Mouse (Mus musculus): ENCODE results near the gene Cygb. TPM values are rescaled to one million over a fixed set of nuclear protein-coding genes. Genes with fewer than 3 reads are reported as not detected.

The Cygb gene
- polyA plus RNA-seq, 1 experiment from 2014 or later = 20.8 TPM

DNA sequence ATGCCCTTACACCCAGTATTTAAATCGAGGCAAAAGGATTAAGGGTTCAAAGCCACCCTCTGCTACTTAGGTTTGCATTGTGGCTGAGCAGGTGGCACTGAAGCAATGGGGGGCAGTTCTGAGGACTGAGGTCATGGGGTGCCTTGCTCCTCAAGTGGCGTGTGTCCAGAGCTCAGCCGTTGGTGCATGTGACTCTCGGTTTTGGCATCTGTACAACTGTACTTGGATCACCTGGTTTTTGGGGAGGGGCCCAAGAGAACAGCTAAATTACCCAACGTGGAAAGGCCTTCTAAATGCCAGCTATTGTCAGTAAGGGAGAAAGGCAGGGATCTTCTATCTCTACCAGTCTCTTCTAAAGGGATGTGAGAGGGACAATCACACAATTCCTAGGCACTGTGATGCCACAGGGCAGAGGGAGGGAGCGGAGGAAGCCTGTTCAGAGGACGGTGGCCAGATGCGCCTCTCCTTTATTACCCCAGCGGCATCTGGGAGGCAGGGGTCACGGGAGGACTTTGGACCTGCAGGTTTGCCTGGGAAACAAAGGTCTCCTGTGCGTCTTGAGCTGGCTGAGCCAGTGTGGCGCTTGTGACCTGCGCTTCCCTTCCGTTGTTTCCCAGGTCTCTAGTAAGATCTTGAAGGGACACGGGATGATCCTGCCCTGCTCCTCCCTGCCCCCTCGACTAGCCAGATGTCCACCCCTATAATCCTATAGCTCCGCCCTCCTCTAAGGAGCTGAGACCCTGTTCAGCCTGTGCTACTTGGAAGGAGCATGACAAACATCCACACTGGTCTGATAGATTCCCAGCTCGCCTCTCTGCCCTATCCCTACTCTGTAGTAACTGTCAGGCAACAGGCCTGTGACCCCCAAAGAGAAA lies 36.8 kb upstream of the Cygb start:
- no peak overlapping the region for H3K9ac ChIP-seq (replicated peaks; ENCODE audit: low read depth, low read length)
- no peaks in the 10 kb centered on the region for H3K9me3 ChIP-seq (ENCODE audit: control insufficient read depth, low read depth, low read length)
- WGBS = 58% methylated on average over 18 of the region's 18 CpGs
- H3K27ac ChIP-seq (ENCODE audit: low read length) = no peak overlapping the region
- ATAC-seq (ENCODE audit: insufficient number of reproducible peaks, insufficient read depth, low FRiP score, low read depth) = no peak
- 0 out of 2 replicates have a peak, but pooled peaks cover 9% of the 10 kb centered on the region for H3K27me3 ChIP-seq (ENCODE audit: control insufficient read depth, insufficient read depth, low read length)
- no peak overlapping the region for H3K4me3 ChIP-seq (ENCODE audit: low read depth, low read length)
- 0 out of 2 replicates have a peak, but pooled peaks cover 6% of the 10 kb centered on the region for H3K4me1 ChIP-seq (ENCODE audit: control insufficient read depth, insufficient read depth, low read length)
- H3K4me2 ChIP-seq (replicated peaks; ENCODE audit: low read depth, low read length) = no peak overlapping the region
- H3K36me3 ChIP-seq (ENCODE audit: control insufficient read depth, insufficient read depth, low read length) = no peaks in the 10 kb centered on the region

DNA sequence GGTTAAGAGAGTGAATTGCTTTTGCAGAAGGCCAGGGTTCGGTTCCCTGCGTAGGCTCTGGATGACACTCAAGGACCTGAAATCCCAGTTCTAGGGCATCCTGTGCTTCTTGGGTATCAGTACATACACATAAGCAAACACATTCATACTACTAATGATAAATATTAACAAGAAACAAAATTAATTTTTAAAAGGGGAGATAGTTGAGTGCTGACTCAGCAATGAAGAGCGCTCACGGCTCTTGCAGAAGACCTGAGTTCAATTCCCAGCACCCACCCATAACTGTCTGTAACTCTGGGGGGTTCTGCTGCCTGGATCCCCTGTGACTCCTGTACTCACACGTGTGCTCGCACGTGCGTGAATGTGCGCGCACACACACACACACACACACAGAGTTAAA lies 35.5 kb upstream of the Cygb start:
- Histone ChIP-seq H3K4me3 (ENCODE audit: low read depth, low read length) (no peak overlapping the region), H3K36me3 (ENCODE audit: control insufficient read depth, insufficient read depth, low read length) (no peaks in the 10 kb centered on the region; the same call in 1 of the 2 replicates), H3K27ac (ENCODE audit: low read length) (no peak overlapping the region), H3K9me3 (ENCODE audit: control insufficient read depth, low read depth, low read length) (no peaks in the 10 kb centered on the region), H3K4me2 (replicated peaks; ENCODE audit: low read depth, low read length) (no peak overlapping the region), H3K9ac (replicated peaks; ENCODE audit: low read depth, low read length) (no peak overlapping the region), H3K4me1 (ENCODE audit: control insufficient read depth, insufficient read depth, low read length) (no peaks in the 10 kb centered on the region), H3K27me3 (ENCODE audit: control insufficient read depth, insufficient read depth, low read length) (0 out of 2 replicates have a peak, but pooled peaks cover 9% of the 10 kb centered on the region)
- WGBS = 94% methylated on average over 10 of the region's 10 CpGs
- no peak for ATAC-seq (ENCODE audit: insufficient number of reproducible peaks, insufficient read depth, low FRiP score, low read depth)

DNA sequence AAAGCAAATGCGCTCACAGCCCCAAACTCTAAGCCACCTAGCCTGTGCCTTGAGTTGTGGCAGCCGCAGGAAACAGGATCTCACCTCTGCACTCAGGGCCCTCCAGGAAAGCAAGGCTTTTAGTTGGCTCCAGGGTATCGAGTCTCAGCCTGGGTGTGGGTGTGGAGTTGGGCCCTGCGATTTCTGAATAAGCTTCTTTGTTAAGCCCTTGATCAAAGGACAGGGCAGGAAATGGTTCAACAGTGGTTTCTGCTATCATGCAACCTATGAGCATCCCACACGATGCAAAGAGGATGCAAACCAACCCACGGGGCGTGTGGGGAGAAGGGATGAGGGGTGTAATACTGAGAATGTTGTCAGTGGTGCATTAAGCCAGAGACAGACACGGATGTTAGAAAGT lies 33.8 kb upstream of the Cygb start:
- ATAC-seq (ENCODE audit: insufficient number of reproducible peaks, insufficient read depth, low FRiP score, low read depth) = no peak
- Histone ChIP-seq H3K27ac (ENCODE audit: low read length) (no peak overlapping the region), H3K4me3 (ENCODE audit: low read depth, low read length) (no peak overlapping the region), H3K27me3 (ENCODE audit: control insufficient read depth, insufficient read depth, low read length) (no peaks in the 10 kb centered on the region), H3K9me3 (ENCODE audit: control insufficient read depth, low read depth, low read length) (no peaks in the 10 kb centered on the region), H3K4me2 (replicated peaks; ENCODE audit: low read depth, low read length) (no peak overlapping the region), H3K9ac (replicated peaks; ENCODE audit: low read depth, low read length) (no peak overlapping the region), H3K36me3 (ENCODE audit: control insufficient read depth, insufficient read depth, low read length) (peaks cover under 1% of the 10 kb centered on the region; the same call in 1 of the 2 replicates), H3K4me1 (ENCODE audit: control insufficient read depth, insufficient read depth, low read length) (no peaks in the 10 kb centered on the region)
- WGBS = 79% methylated on average over 8 of the region's 8 CpGs

DNA sequence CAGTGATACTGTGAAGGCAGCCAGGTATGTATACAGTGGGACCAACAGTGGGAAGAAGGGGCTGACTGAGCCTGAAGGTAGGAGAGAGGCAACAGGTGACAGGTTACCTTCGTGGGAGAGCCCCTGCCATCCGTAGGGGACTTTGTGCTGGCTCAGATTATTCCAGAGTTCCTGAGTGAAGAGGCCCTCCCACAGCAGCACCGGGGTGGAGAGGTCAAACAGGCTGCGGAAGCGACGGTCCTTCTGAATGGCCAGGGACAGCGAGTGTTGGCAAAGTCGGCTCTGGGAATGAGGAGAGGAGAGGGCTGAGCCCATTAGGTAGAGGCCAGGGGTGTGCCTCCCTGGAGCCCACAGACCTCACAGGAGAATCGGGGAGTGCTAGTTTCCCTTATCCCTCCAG lies 31.6 kb upstream of the Cygb start:
- H3K9me3 ChIP-seq (ENCODE audit: control insufficient read depth, low read depth, low read length) = no peaks in the 10 kb centered on the region
- H3K27me3 ChIP-seq (ENCODE audit: control insufficient read depth, insufficient read depth, low read length) = no peaks in the 10 kb centered on the region
- no peak overlapping the region for H3K4me3 ChIP-seq (ENCODE audit: low read depth, low read length)
- ATAC-seq (ENCODE audit: insufficient number of reproducible peaks, insufficient read depth, low FRiP score, low read depth) = no peak
- H3K36me3 ChIP-seq (ENCODE audit: control insufficient read depth, insufficient read depth, low read length) = peaks cover 7% of the 10 kb centered on the region
- no peak overlapping the region for H3K4me2 ChIP-seq (replicated peaks; ENCODE audit: low read depth, low read length)
- no peaks in the 10 kb centered on the region for H3K4me1 ChIP-seq (ENCODE audit: control insufficient read depth, insufficient read depth, low read length)
- H3K27ac ChIP-seq (ENCODE audit: low read length) = no peak overlapping the region
- 67% methylated on average over 9 of the region's 9 CpGs for WGBS
- no peak overlapping the region for H3K9ac ChIP-seq (replicated peaks; ENCODE audit: low read depth, low read length)

DNA sequence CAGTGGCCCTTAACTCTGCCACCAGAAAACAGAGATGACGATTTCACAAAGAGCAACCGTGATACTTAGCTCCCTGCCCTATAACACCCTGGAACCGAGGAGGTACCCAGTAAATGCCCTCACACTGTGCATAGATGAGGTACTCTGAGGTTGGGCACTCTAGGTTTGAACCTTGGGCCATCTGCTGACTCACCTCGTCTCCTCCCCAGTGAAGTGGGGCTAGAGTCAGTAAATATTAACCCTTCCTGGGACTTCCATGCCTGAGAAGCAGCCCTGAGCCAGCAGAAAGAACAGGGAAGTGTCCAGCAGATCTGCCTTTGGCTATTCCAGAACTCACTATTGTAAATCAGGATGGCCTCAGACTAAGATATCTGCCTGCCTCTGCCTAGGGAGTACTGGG lies 29.7 kb upstream of the Cygb start:
- Histone ChIP-seq H3K4me2 (replicated peaks; ENCODE audit: low read depth, low read length) (no peak overlapping the region), H3K36me3 (ENCODE audit: control insufficient read depth, insufficient read depth, low read length) (peaks cover 11% of the 10 kb centered on the region), H3K9me3 (ENCODE audit: control insufficient read depth, low read depth, low read length) (no peaks in the 10 kb centered on the region), H3K27me3 (ENCODE audit: control insufficient read depth, insufficient read depth, low read length) (no peaks in the 10 kb centered on the region), H3K27ac (ENCODE audit: low read length) (no peak overlapping the region), H3K4me1 (ENCODE audit: control insufficient read depth, insufficient read depth, low read length) (no peaks in the 10 kb centered on the region), H3K4me3 (ENCODE audit: low read depth, low read length) (no peak overlapping the region), H3K9ac (replicated peaks; ENCODE audit: low read depth, low read length) (no peak overlapping the region)
- no peak for ATAC-seq (ENCODE audit: insufficient number of reproducible peaks, insufficient read depth, low FRiP score, low read depth)
- WGBS = 75% methylated on average over 4 of the region's 4 CpGs

DNA sequence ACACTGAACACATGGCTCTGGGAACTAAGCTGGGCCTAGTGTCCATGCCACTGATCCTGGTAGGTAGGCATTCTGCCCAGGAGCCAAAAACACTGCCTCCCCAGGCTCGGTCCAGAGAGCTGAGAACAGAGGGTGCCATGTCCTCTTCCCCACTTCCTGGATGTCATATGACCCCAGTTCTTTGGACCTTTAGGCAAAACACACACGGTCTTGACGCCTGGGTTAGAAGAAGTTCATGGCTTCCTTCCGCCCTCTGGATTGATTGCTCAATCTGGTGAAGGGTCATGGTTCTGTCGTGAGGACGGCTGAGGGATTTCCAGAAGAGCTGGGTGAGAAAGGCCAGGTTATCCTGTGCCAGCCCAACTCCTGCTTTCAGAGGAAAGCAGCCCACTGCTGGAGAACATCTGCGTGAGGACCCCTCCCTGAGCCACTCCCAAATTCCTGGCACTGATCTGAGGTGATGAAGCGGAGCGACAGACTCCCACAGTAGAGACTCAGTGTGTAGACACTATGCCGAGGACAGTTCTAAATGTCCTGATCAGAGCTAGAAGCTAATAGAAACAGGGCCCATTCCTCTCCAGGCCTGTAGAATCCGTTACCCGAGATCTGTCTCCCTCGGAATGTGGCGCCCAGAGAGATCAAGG lies 28.5 kb upstream of the Cygb start:
- Histone ChIP-seq H3K4me2 (replicated peaks; ENCODE audit: low read depth, low read length) (no peak overlapping the region), H3K27me3 (ENCODE audit: control insufficient read depth, insufficient read depth, low read length) (no peaks in the 10 kb centered on the region), H3K4me3 (ENCODE audit: low read depth, low read length) (no peak overlapping the region), H3K9me3 (ENCODE audit: control insufficient read depth, low read depth, low read length) (no peaks in the 10 kb centered on the region), H3K4me1 (ENCODE audit: control insufficient read depth, insufficient read depth, low read length) (no peaks in the 10 kb centered on the region), H3K9ac (replicated peaks; ENCODE audit: low read depth, low read length) (no peak overlapping the region), H3K36me3 (ENCODE audit: control insufficient read depth, insufficient read depth, low read length) (peaks cover 14% of the 10 kb centered on the region), H3K27ac (ENCODE audit: low read length) (no peak overlapping the region)
- no peak for ATAC-seq (ENCODE audit: insufficient number of reproducible peaks, insufficient read depth, low FRiP score, low read depth)
- WGBS = 63% methylated on average over 14 of the region's 14 CpGs

DNA sequence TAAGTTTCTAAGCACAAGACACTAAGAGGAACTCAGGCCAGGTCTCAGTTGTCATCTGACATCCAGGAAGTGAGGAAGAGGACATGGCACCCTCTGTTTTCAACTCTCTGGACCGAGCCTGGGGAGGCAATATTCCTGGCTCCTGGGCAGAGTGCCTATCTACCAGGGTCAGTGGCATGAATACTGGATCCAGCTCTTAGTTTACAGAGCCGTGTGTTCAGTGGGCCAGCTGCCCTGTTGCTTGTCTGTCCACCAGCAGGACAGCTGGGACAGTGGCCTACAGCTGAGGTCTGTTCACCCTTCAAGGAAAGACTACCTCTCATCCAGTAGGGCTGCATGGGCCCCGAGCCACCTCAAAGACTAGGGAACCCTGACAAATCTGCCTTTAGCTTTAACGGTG lies 27.0 kb upstream of the Cygb start:
- 79% methylated on average over 4 of the region's 4 CpGs for WGBS
- Histone ChIP-seq H3K4me1 (ENCODE audit: control insufficient read depth, insufficient read depth, low read length) (no peaks in the 10 kb centered on the region), H3K9ac (replicated peaks; ENCODE audit: low read depth, low read length) (no peak overlapping the region), H3K4me3 (ENCODE audit: low read depth, low read length) (no peak overlapping the region), H3K9me3 (ENCODE audit: control insufficient read depth, low read depth, low read length) (no peaks in the 10 kb centered on the region), H3K36me3 (ENCODE audit: control insufficient read depth, insufficient read depth, low read length) (peaks cover 29% of the 10 kb centered on the region), H3K27me3 (ENCODE audit: control insufficient read depth, insufficient read depth, low read length) (no peaks in the 10 kb centered on the region), H3K4me2 (replicated peaks; ENCODE audit: low read depth, low read length) (no peak overlapping the region), H3K27ac (ENCODE audit: low read length) (no peak overlapping the region)
- ATAC-seq (ENCODE audit: insufficient number of reproducible peaks, insufficient read depth, low FRiP score, low read depth) = no peak

DNA sequence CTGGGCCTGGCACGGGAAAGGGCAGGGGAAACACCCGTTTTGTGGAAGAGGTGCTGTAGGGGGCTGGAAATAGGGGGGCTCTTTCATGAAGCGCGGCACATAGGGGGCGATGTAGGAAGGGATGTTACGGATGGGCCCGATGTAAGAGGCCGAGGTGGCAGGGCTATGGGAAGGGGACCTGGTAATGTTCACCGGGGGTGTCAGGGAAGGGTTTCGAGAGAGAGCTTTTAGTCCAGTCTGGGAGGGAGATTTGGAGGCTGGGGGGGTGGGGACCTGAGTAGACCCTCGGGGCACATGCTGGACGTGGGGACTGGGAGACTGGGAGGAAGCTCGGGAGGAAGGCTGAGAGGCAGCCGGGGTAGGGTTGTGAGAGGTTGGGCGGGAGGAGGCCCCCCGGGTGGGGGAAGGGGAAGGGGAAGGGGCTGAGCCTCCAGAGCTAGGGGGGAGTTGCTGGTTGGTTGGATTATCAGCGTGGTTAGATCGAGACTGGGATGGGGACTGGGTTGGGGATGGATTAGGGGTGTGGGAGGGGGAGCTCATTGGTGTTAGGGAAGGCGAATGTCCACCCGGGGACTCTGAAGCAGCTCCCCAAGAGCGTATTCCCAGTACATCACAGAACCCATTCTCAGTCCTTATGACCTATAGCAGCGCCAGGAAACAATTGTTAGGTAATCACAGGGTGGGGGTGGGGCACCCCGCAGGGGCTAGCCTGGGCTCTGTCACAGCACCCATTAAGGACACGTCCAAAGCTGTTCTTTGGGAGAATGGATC lies 26.4 kb upstream of the Cygb start:
- ATAC-seq (ENCODE audit: insufficient number of reproducible peaks, insufficient read depth, low FRiP score, low read depth) = no peak
- Histone ChIP-seq H3K4me2 (replicated peaks; ENCODE audit: low read depth, low read length) (no peak overlapping the region), H3K27me3 (ENCODE audit: control insufficient read depth, insufficient read depth, low read length) (no peaks in the 10 kb centered on the region), H3K9ac (replicated peaks; ENCODE audit: low read depth, low read length) (no peak overlapping the region), H3K9me3 (ENCODE audit: control insufficient read depth, low read depth, low read length) (no peaks in the 10 kb centered on the region), H3K4me3 (ENCODE audit: low read depth, low read length) (no peak overlapping the region), H3K27ac (ENCODE audit: low read length) (no peak overlapping the region), H3K4me1 (ENCODE audit: control insufficient read depth, insufficient read depth, low read length) (no peaks in the 10 kb centered on the region), H3K36me3 (ENCODE audit: control insufficient read depth, insufficient read depth, low read length) (peaks cover 35% of the 10 kb centered on the region)
- 69% methylated on average over 24 of the region's 24 CpGs for WGBS

All from stomach, embryonic 14.5 days (tissue).